Mouse (Mus musculus) inflammation-experienced regulatory T-cells, adult 6 months (primary cell): ENCODE measurements around the gene Atp6v1c2. TPM values are rescaled to one million over a fixed set of nuclear protein-coding genes. Genes with fewer than 3 reads are reported as not detected.

Experiments
- ATAC-seq: one replicate; pipeline ENCODE4 v1.8.0; 2017
- polyA plus RNA-seq, 3 experiments: library from polyadenylated mRNA; unstranded; fragments of 100-300 nt; shearing (Covaris generic); gene quantifications; one replicate each; pipeline ENCODE4 v1.2.1; 2017

Gene Atp6v1c2
- polyA plus RNA-seq = under 1 TPM in 1 of 3 experiments, not detected in 2; 0.35 TPM

- no peak for ATAC-seq
Observed at GRCm38 (mm10) chr12:17329259-17329658, at the start of gene Atp6v1c2. Gene Atp6v1c2, minus strand, starts transcription at chr12:17329359.

GRCm38 (mm10) chr12:17376521-17376920 lies 47.4 kb upstream of the Atp6v1c2 start:
- ATAC-seq = no peak

GRCm38 (mm10) chr12:17375243-17375642 lies 46.1 kb upstream of the Atp6v1c2 start:
- no peak for ATAC-seq

- ATAC-seq = peak; percentile 73
Observed at GRCm38 (mm10) chr12:17373470-17373975, 44.4 kb upstream of the Atp6v1c2 start.

- peak; percentile 81 for ATAC-seq
Observed at GRCm38 (mm10) chr12:17372696-17373095, 43.5 kb upstream of the Atp6v1c2 start.

GRCm38 (mm10) chr12:17371589-17372235 lies 42.6 kb upstream of the Atp6v1c2 start:
- ATAC-seq = no peak

- ATAC-seq = no peak
Observed at GRCm38 (mm10) chr12:17369551-17370325, 40.6 kb upstream of the Atp6v1c2 start.

GRCm38 (mm10) chr12:17369111-17369510 lies 40.0 kb upstream of the Atp6v1c2 start:
- ATAC-seq = no peak

- ATAC-seq = peak; percentile 99
Observed at GRCm38 (mm10) chr12:17366981-17367380, 37.8 kb upstream of the Atp6v1c2 start.

- ATAC-seq = no peak
Observed at GRCm38 (mm10) chr12:17362316-17362715, 33.2 kb upstream of the Atp6v1c2 start.

- no peak for ATAC-seq
Observed at GRCm38 (mm10) chr12:17360650-17361049, 31.5 kb upstream of the Atp6v1c2 start.

- ATAC-seq = no peak
Observed at GRCm38 (mm10) chr12:17360104-17360503, 30.9 kb upstream of the Atp6v1c2 start.

- no peak for ATAC-seq
Observed at GRCm38 (mm10) chr12:17358981-17359380, 29.8 kb upstream of the Atp6v1c2 start.

- ATAC-seq = no peak
Observed at GRCm38 (mm10) chr12:17357795-17358194, 28.6 kb upstream of the Atp6v1c2 start.

GRCm38 (mm10) chr12:17356853-17357252 lies 27.7 kb upstream of the Atp6v1c2 start:
- no peak for ATAC-seq

GRCm38 (mm10) chr12:17350106-17350505 lies 20.9 kb upstream of the Atp6v1c2 start:
- no peak for ATAC-seq

GRCm38 (mm10) chr12:17348048-17349036 lies 19.2 kb upstream of the Atp6v1c2 start, which contains the start of gene Nol10:
Gene Nol10, plus strand, starts transcription at chr12:17348458.
- ATAC-seq = peak; percentile 97

GRCm38 (mm10) chr12:17347327-17348047 lies 18.3 kb upstream of the Atp6v1c2 start:
- ATAC-seq = peak; percentile 9

- no peak for ATAC-seq
Observed at GRCm38 (mm10) chr12:17339114-17339905, 10.2 kb upstream of the Atp6v1c2 start.

GRCm38 (mm10) chr12:17338338-17338737 lies 9.2 kb upstream of the Atp6v1c2 start:
- no peak for ATAC-seq

- ATAC-seq = no peak
Observed at GRCm38 (mm10) chr12:17333459-17333858, 4.3 kb upstream of the Atp6v1c2 start.
